Mouse (Mus musculus) MN1 (cell line): ENCODE measurements around the gene Adamts16.

ENCODE experiments used
- DNase-seq: peaks from one replicate; pipeline ENCODE4 v3.0.0-alpha.2; 2016; ENCODE audit warnings: low spot score

The Adamts16 gene

GRCm38 (mm10) chr13:70713331-70713730 is 128.3 kb downstream of the Adamts16 start:
- no peak for DNase-seq

GRCm38 (mm10) chr13:70707158-70707854 is 134.3 kb downstream of the Adamts16 start:
- DNase-seq, result no peak

GRCm38 (mm10) chr13:70702904-70703303 is 138.7 kb downstream of the Adamts16 start:
- DNase-seq, result no peak

- DNase-seq, result no peak
Measured at GRCm38 (mm10) chr13:70698812-70699387, 142.7 kb downstream of the Adamts16 start.

- DNase-seq, result no peak
Measured at GRCm38 (mm10) chr13:70689452-70689960, 152.1 kb downstream of the Adamts16 start.

GRCm38 (mm10) chr13:70685825-70686224 is 155.8 kb downstream of the Adamts16 start:
- no peak for DNase-seq

- no peak for DNase-seq
Measured at GRCm38 (mm10) chr13:70684976-70685609, 156.5 kb downstream of the Adamts16 start.

GRCm38 (mm10) chr13:70681411-70682183 is 160.0 kb downstream of the Adamts16 start:
- DNase-seq, result no peak

GRCm38 (mm10) chr13:70680316-70680715 is 161.3 kb downstream of the Adamts16 start:
- no peak for DNase-seq
